Mouse (Mus musculus): ENCODE measurements around the gene Pde4a. TPM values are rescaled to one million over a fixed set of nuclear protein-coding genes. Genes with fewer than 3 reads are reported as not detected.
A peak's percentile ranks its signal among the peaks of the same experiment; 100 is the strongest.
"Not testable (repeated sequence)": the region's sequence is repeated elsewhere in the genome, so short reads cannot be mapped to it uniquely, and the experiment has no call there.

Gene Pde4a
- total RNA-seq, 2 experiments from 2014 or later, result 52.5 to 59.1 TPM

- DNase-seq, result no peak
Observed at GRCm38 (mm10) chr9:21245113-21245487, 79.6 kb downstream of the Pde4a start.

GRCm38 (mm10) chr9:21246342-21246741 lies 80.8 kb downstream of the Pde4a start:
- DNase-seq, result no peak

GRCm38 (mm10) chr9:21248326-21248725 lies 82.8 kb downstream of the Pde4a start, which contains the start of gene S1pr5:
Gene S1pr5 (minus strand): TSS chr9:21248443.
- DNase-seq, result peak in 1 of 2 experiments; percentile 57

- DNase-seq, result no peak
Observed at GRCm38 (mm10) chr9:21249629-21250508, 84.4 kb downstream of the Pde4a start.

GRCm38 (mm10) chr9:21250509-21250908 lies 85.0 kb downstream of the Pde4a start:
- DNase-seq, result peak in 1 of 2 experiments; percentile 73

GRCm38 (mm10) chr9:21251116-21251735 lies 85.7 kb downstream of the Pde4a start:
- no peak for DNase-seq

- DNase-seq, result no peak
Observed at GRCm38 (mm10) chr9:21254690-21255089, 89.2 kb downstream of the Pde4a start.

GRCm38 (mm10) chr9:21256349-21256748 lies 90.8 kb downstream of the Pde4a start:
- DNase-seq, result not testable (repeated sequence)

GRCm38 (mm10) chr9:21260491-21261040 lies 95.1 kb downstream of the Pde4a start:
- DNase-seq, result no peak

- DNase-seq, result no peak
Observed at GRCm38 (mm10) chr9:21261831-21262230, 96.3 kb downstream of the Pde4a start.

Other genes with a start within 250 kb of the Pde4a start
- 10 to 100 TPM; 10.3 to 12.6 TPM for gene Dnmt1, start 205.8 kb upstream of the Pde4a start, total RNA-seq (2021)
- 1 to 10 TPM; 1.4 to 2.0 TPM for gene S1pr2, start 188.9 kb upstream of the Pde4a start, total RNA-seq (2021)
- 100 to 1,000 TPM; 130 to 138 TPM for gene Mrpl4, start 163.0 kb upstream of the Pde4a start, total RNA-seq (2021)
- 1 to 10 TPM; 8.7 to 9.1 TPM for gene Icam1, start 149.7 kb upstream of the Pde4a start, total RNA-seq (2021)
- gene Icam4, start 136.3 kb upstream of the Pde4a start, total RNA-seq (2021), result 1 to 10 TPM; 1.2 to 1.3 TPM
- not detected for gene Icam5, start 133.6 kb upstream of the Pde4a start, total RNA-seq (2021)
- not detected for gene Zglp1, start 98.6 kb upstream of the Pde4a start, total RNA-seq (2021)
- under 1 TPM; 0.30 to 0.33 TPM for gene Gm49373, start 92.6 kb upstream of the Pde4a start, total RNA-seq (2021)
- gene Fdx1l, start 92.1 kb upstream of the Pde4a start, total RNA-seq (2021), result 10 to 100 TPM; 39.1 to 48.3 TPM
- under 1 TPM; 0.27 to 0.31 TPM for gene Gm38431, start 73.7 kb upstream of the Pde4a start, total RNA-seq (2021)
- gene Raver1, start 73.7 kb upstream of the Pde4a start, total RNA-seq (2021), result 10 to 100 TPM; 22.5 to 23.9 TPM
- gene Tyk2, start 34.5 kb upstream of the Pde4a start, total RNA-seq (2021), result 10 to 100 TPM in 1 of 2 experiments, 1 to 10 TPM in 1; 8.0 to 10.3 TPM
- 100 to 1,000 TPM; 160 to 168 TPM for gene Cdc37, start 15.7 kb upstream of the Pde4a start, total RNA-seq (2021)
- gene Keap1, start 73.6 kb downstream of the Pde4a start, total RNA-seq (2021), result 10 to 100 TPM; 43.1 to 44.5 TPM
- gene S1pr5, start 82.7 kb downstream of the Pde4a start, total RNA-seq (2021), result 1 to 10 TPM in 1 of 2 experiments, under 1 TPM in 1; 0.89 to 1.5 TPM
- gene Atg4d, start 99.6 kb downstream of the Pde4a start, total RNA-seq (2021), result 100 to 1,000 TPM in 1 of 2 experiments, 10 to 100 TPM in 1; 82.0 to 101 TPM
- gene Kri1, start 122.3 kb downstream of the Pde4a start, total RNA-seq (2021), result 10 to 100 TPM; 10.6 to 17.2 TPM
- gene Cdkn2d, start 125.7 kb downstream of the Pde4a start, total RNA-seq (2021), result 10 to 100 TPM; 14.3 to 15.9 TPM
- not detected for gene Ap1m2, start 146.6 kb downstream of the Pde4a start, total RNA-seq (2021)
- 10 to 100 TPM; 74.0 to 81.4 TPM for gene Slc44a2, start 155.0 kb downstream of the Pde4a start, total RNA-seq (2021)
- gene Ilf3, start 202.2 kb downstream of the Pde4a start, total RNA-seq (2021), result 10 to 100 TPM; 25.2 to 28.5 TPM
- 10 to 100 TPM in 1 of 2 experiments, 1 to 10 TPM in 1; 7.7 to 11.3 TPM for gene Qtrt1, start 246.1 kb downstream of the Pde4a start, total RNA-seq (2021)